Mouse (Mus musculus) ovary, postnatal 14 days (tissue): ENCODE measurements around the gene Grk4.
A peak's percentile ranks its signal among the peaks of the same experiment; 100 is the strongest.
"Not testable (repeated sequence)": the region's sequence is repeated elsewhere in the genome, so short reads cannot be mapped to it uniquely, and the experiment has no call there.

Experiments
- DNase-seq: peaks from one replicate; pipeline ENCODE4 v3.0.0; 2022; ENCODE audit warnings: low spot score

Grk4 gene

GRCm38 (mm10) chr5:34714371-34714770 lies 54.2 kb downstream of the Grk4 start:
- not testable (repeated sequence) for DNase-seq

GRCm38 (mm10) chr5:34714816-34715215 lies 54.6 kb downstream of the Grk4 start:
- DNase-seq: no peak

GRCm38 (mm10) chr5:34729141-34729540 lies 69.0 kb downstream of the Grk4 start:
- no peak for DNase-seq

GRCm38 (mm10) chr5:34730255-34730654 lies 70.1 kb downstream of the Grk4 start:
- DNase-seq: no peak

GRCm38 (mm10) chr5:34751477-34751876 lies 91.3 kb downstream of the Grk4 start:
- no peak for DNase-seq

GRCm38 (mm10) chr5:34758762-34759161 lies 98.6 kb downstream of the Grk4 start:
- DNase-seq: no peak

- peak; percentile 15 for DNase-seq
Observed at GRCm38 (mm10) chr5:34760850-34761508, 100.8 kb downstream of the Grk4 start.

- peak; percentile 94 for DNase-seq
Observed at GRCm38 (mm10) chr5:34761509-34761908, 101.3 kb downstream of the Grk4 start, which contains the start of gene Htt. Gene Htt (plus strand): TSS chr5:34761740.

GRCm38 (mm10) chr5:34761934-34762611 lies 101.9 kb downstream of the Grk4 start:
- DNase-seq: peak; percentile 7

GRCm38 (mm10) chr5:34771818-34772217 lies 111.6 kb downstream of the Grk4 start:
- DNase-seq: no peak

GRCm38 (mm10) chr5:34772696-34773245 lies 112.6 kb downstream of the Grk4 start:
- DNase-seq: no peak

- DNase-seq: no peak
Observed at GRCm38 (mm10) chr5:34773392-34773791, 113.2 kb downstream of the Grk4 start.

- DNase-seq: no peak
Observed at GRCm38 (mm10) chr5:34785027-34785426, 124.8 kb downstream of the Grk4 start.

GRCm38 (mm10) chr5:34791141-34791540 lies 131.0 kb downstream of the Grk4 start:
- no peak for DNase-seq

- DNase-seq: no peak
Observed at GRCm38 (mm10) chr5:34800292-34800953, 140.2 kb downstream of the Grk4 start.
